Mouse (Mus musculus): Measurements from ENCODE around the gene Ift20. TPM values are rescaled to one million over a fixed set of nuclear protein-coding genes. Genes with fewer than 3 reads are reported as not detected.
"Not testable (repeated sequence)": the region's sequence is repeated elsewhere in the genome, so short reads cannot be mapped to it uniquely, and the experiment has no call there.

Gene Ift20
- polyA plus RNA-seq, 1 experiment from 2014 or later = 106 TPM

DNA sequence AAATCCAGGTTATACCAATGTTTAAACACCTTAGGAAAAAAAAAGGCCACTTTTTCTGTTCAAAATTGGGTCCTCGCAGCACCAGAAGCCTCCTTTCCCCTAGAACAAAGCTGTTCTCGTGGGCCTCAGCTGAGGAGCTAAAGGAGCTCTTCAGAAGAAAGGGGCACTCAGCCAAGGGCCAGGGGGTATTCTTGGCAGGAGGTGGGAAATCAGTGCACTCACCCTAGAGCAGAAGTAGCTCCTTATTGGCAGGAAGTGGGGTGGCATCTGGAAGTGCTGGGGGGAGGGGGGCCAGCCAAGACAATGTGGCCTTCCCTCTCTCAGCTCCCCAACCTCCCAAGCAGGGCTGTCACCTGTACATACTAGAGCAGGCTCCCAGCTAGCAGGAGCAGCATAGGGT is 11.3 kb upstream of the Ift20 start:
- Histone ChIP-seq H3K27ac (no peak overlapping the region), H3K4me2 (no peak overlapping the region), H3K4me3 (no peak overlapping the region), H3K9me3 (replicated peaks) (no peaks in the 10 kb centered on the region), H3K4me1 (replicated peaks) (peaks cover 4% of the 10 kb centered on the region), H3K36me3 (peaks cover 96% of the 10 kb centered on the region), H3K9ac (no peak overlapping the region), H3K27me3 (no peaks in the 10 kb centered on the region)
- ATAC-seq (replicated peaks; ENCODE audit: insufficient number of reproducible peaks, insufficient read depth, low FRiP score, low read depth) = no peak
- WGBS = 75% methylated on average over 2 of the region's 2 CpGs

DNA sequence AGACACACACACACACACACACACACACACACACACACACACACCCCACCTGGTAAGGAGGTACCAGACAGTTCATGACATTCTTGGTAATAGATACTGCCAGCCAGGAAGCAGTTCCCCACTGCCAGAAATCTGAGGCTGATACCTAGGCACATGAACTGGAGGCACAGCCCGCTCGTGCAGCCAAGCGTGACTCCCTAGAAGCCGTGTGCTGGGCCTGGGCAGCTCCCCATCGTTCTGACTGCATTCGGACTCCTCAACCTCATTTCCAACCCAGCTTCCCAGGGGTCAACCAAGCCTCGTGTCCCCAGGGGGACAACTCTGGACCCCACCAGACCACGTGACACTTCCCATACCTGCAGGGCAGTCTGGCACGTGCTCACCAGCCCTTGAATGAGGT is 7.4 kb upstream of the Ift20 start:
- no peak for ATAC-seq (replicated peaks; ENCODE audit: insufficient number of reproducible peaks, insufficient read depth, low FRiP score, low read depth)
- Histone ChIP-seq H3K4me1 (replicated peaks) (peaks cover 13% of the 10 kb centered on the region), H3K4me2 (no peak overlapping the region), H3K27ac (no peak overlapping the region), H3K27me3 (no peaks in the 10 kb centered on the region), H3K9me3 (replicated peaks) (no peaks in the 10 kb centered on the region), H3K36me3 (peaks cover 60% of the 10 kb centered on the region), H3K4me3 (no peak overlapping the region), H3K9ac (no peak overlapping the region)
- WGBS = 82% methylated on average over 9 of the region's 9 CpGs

- H3K36me3 ChIP-seq = peaks cover 47% of the 10 kb centered on the region
- 0 out of 2 replicates have a peak overlapping the region, but pooled peaks have one; percentile 73 for H3K27ac ChIP-seq
- no peak overlapping the region for H3K4me2 ChIP-seq
- no peak for ATAC-seq (replicated peaks; ENCODE audit: insufficient number of reproducible peaks, insufficient read depth, low FRiP score, low read depth)
- no peak overlapping the region for H3K4me3 ChIP-seq
- no peaks in the 10 kb centered on the region for H3K9me3 ChIP-seq (replicated peaks)
- WGBS = 81% methylated on average over 12 of the region's 12 CpGs
- peaks cover 19% of the 10 kb centered on the region for H3K4me1 ChIP-seq (replicated peaks)
- no peaks in the 10 kb centered on the region for H3K27me3 ChIP-seq
- H3K9ac ChIP-seq = no peak overlapping the region
Observed at GRCm38 (mm10) chr11:78530001-78530400, 6.2 kb upstream of the Ift20 start.

- ATAC-seq (replicated peaks; ENCODE audit: insufficient number of reproducible peaks, insufficient read depth, low FRiP score, low read depth) = no peak; the same call in 1 of the 2 replicates
- H3K36me3 ChIP-seq = peaks cover 38% of the 10 kb centered on the region
- no peak overlapping the region for H3K4me3 ChIP-seq
- WGBS = 53% methylated on average over 6 of the region's 6 CpGs
- H3K4me2 ChIP-seq = peak overlapping the region; percentile 11; the same call in 1 of the 2 replicates
- no peaks in the 10 kb centered on the region for H3K27me3 ChIP-seq
- H3K27ac ChIP-seq = peak overlapping the region; percentile 73
- H3K9me3 ChIP-seq (replicated peaks) = no peaks in the 10 kb centered on the region
- H3K9ac ChIP-seq = no peak overlapping the region
- peaks cover 23% of the 10 kb centered on the region for H3K4me1 ChIP-seq (replicated peaks)
Observed at GRCm38 (mm10) chr11:78531046-78531445, 5.1 kb upstream of the Ift20 start.

- H3K4me2 ChIP-seq; ATAC-seq (replicated peaks; ENCODE audit: insufficient number of reproducible peaks, insufficient read depth, low FRiP score, low read depth); H3K9ac ChIP-seq; H3K4me3 ChIP-seq; H3K9me3 ChIP-seq (replicated peaks); H3K27me3 ChIP-seq: not testable (repeated sequence)
- WGBS = 73% methylated on average over 10 of the region's 10 CpGs
- peaks cover 23% of the 10 kb centered on the region for H3K4me1 ChIP-seq (replicated peaks)
- H3K27ac ChIP-seq = peak overlapping the region; percentile 73
- H3K36me3 ChIP-seq = peaks cover 34% of the 10 kb centered on the region
Observed at GRCm38 (mm10) chr11:78531515-78531914, 4.6 kb upstream of the Ift20 start.

DNA sequence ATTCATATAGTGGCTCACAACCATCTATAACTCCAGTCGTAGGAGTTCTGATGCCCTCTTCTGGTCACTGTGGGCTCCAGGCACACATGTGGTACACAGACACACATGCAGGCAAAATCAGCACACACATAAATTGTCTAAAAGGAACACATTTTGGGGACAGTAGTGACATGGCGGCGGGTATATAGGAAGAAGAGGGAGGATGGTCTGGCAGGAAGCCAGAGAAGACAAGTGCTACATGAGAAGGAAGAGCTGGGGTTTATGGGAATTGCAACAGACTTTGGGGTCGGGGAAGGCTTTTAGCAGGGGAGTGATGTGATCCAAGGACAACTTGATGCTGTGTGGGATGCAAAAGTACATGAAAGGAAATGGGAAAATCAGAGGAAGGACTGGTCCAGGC is 1.6 kb upstream of the Ift20 start:
- ATAC-seq (replicated peaks; ENCODE audit: insufficient number of reproducible peaks, insufficient read depth, low FRiP score, low read depth) = no peak
- Histone ChIP-seq H3K4me2 (peak overlapping the region; percentile 72), H3K9ac (no peak overlapping the region), H3K36me3 (peaks cover 20% of the 10 kb centered on the region), H3K4me1 (replicated peaks) (peaks cover 34% of the 10 kb centered on the region), H3K27ac (peak overlapping the region; percentile 97), H3K27me3 (no peaks in the 10 kb centered on the region), H3K9me3 (replicated peaks) (no peaks in the 10 kb centered on the region), H3K4me3 (peak overlapping the region; percentile 94)
- WGBS = 80% methylated on average over 4 of the region's 4 CpGs

- Histone ChIP-seq H3K36me3 (peaks cover 23% of the 10 kb centered on the region), H3K9me3 (replicated peaks) (no peaks in the 10 kb centered on the region), H3K27ac (peak overlapping the region; percentile 97), H3K4me3 (peak overlapping the region; percentile 94), H3K9ac (peak overlapping the region; percentile 88), H3K4me1 (replicated peaks) (peaks cover 30% of the 10 kb centered on the region), H3K27me3 (no peaks in the 10 kb centered on the region), H3K4me2 (peak overlapping the region; percentile 72)
- peak; percentile 33 for ATAC-seq (replicated peaks; ENCODE audit: insufficient number of reproducible peaks, insufficient read depth, low FRiP score, low read depth)
- under 1% methylated on average over 23 of the region's 23 CpGs for WGBS
Observed at GRCm38 (mm10) chr11:78535376-78536079, 633 bp upstream of the Ift20 start.

DNA sequence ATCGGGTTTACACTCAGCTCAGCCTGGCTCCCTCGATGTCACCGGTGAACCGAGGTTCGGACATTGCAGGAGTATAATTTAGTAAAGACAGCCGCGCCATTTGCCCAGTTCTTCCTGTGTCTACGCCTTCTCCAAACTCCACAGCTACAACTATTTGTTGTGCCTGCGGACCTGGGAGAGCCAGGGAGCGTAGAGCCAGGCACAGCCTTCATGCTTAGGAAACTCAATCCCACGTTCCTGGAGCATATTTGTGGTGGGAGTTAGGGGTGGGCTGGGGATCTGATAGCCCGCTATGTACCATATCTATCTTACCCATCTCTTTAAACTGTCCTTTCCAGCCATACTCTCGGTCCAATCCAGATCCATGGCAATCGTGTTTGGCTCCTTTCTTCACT is 526 bp downstream of the Ift20 start:
- no peaks in the 10 kb centered on the region for H3K9me3 ChIP-seq (replicated peaks)
- H3K4me2 ChIP-seq = peak overlapping the region; percentile 83
- 2% methylated on average over 14 of the region's 14 CpGs for WGBS
- peak overlapping the region; percentile 94 for H3K4me3 ChIP-seq
- H3K27ac ChIP-seq = peak overlapping the region; percentile 89
- H3K27me3 ChIP-seq = no peaks in the 10 kb centered on the region
- no peak for ATAC-seq (replicated peaks; ENCODE audit: insufficient number of reproducible peaks, insufficient read depth, low FRiP score, low read depth)
- peaks cover 22% of the 10 kb centered on the region for H3K4me1 ChIP-seq (replicated peaks)
- peaks cover 33% of the 10 kb centered on the region for H3K36me3 ChIP-seq
- H3K9ac ChIP-seq = peak overlapping the region; percentile 77

GRCm38 (mm10) chr11:78540358-78540757 is 4.2 kb downstream of the Ift20 start:
- Histone ChIP-seq H3K4me2 (no peak overlapping the region), H3K27me3 (no peaks in the 10 kb centered on the region), H3K4me1 (replicated peaks) (peaks cover 11% of the 10 kb centered on the region), H3K27ac (no peak overlapping the region), H3K4me3 (no peak overlapping the region), H3K9me3 (replicated peaks) (no peaks in the 10 kb centered on the region), H3K36me3 (peaks cover 52% of the 10 kb centered on the region), H3K9ac (no peak overlapping the region)
- 80% methylated on average over 3 of the region's 3 CpGs for WGBS
- no peak for ATAC-seq (replicated peaks; ENCODE audit: insufficient number of reproducible peaks, insufficient read depth, low FRiP score, low read depth)

DNA sequence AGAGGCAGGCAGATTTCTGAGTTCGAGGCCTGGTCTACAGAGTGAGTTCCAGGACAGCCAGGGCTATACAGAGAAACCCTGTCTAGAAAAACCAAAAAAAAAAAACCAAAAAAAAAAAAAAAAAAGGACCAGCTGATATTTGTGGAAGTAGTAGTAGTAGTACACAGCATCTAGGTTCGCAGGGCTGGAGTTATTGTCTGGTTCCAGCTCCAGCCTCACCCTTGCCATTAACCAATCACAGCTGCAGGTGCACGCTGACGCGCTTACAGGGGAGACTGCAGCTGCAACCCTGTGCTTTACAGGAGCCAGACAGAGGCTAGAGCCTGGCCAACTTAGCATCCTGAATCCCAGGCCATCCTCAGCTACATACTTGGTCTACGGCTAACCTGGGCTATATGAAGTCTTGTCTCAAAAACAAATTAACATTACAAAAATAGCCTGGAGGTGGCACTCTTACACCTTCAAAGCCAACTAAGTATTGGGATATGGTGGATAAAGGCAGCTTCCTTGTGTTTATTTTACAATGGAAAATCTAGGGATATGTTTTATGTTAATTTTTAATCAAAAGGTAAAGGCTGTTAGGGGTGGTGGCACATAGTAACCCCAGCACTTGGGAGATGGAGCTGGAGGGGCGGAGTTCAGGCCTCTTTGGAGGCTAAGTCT is 8.4 kb downstream of the Ift20 start:
- H3K9ac ChIP-seq = no peak overlapping the region
- H3K4me1 ChIP-seq (replicated peaks) = peaks cover 13% of the 10 kb centered on the region
- no peak for ATAC-seq (replicated peaks; ENCODE audit: insufficient number of reproducible peaks, insufficient read depth, low FRiP score, low read depth)
- H3K4me3 ChIP-seq = no peak overlapping the region
- no peak overlapping the region for H3K27ac ChIP-seq
- H3K4me2 ChIP-seq = no peak overlapping the region
- no peaks in the 10 kb centered on the region for H3K27me3 ChIP-seq
- 92% methylated on average over 7 of the region's 7 CpGs for WGBS
- H3K36me3 ChIP-seq = peaks cover 38% of the 10 kb centered on the region
- no peaks in the 10 kb centered on the region for H3K9me3 ChIP-seq (replicated peaks)

DNA sequence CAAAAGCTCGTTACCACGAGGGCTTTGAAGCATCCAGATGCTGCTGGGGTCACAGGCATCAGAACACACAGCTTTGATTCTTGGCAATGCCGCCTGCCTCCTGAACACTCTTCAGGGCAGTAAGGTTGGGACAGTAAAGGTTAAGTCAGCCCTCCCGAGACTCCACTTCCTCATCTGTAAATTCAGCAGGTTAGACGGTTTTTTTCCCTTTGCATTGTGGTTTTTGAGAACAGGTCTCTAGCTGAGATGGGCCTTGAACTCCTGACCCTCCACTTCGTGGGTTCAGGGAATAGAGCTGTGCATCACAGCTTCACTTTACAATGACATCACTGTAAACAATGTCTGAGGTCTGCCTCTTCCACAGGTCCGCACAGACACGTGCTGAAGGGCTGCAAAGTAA is 9.0 kb downstream of the Ift20 start:
- Histone ChIP-seq H3K27ac (no peak overlapping the region), H3K4me1 (replicated peaks) (peaks cover 17% of the 10 kb centered on the region), H3K9ac (no peak overlapping the region), H3K4me2 (no peak overlapping the region), H3K9me3 (replicated peaks) (no peaks in the 10 kb centered on the region), H3K36me3 (peaks cover 32% of the 10 kb centered on the region), H3K27me3 (no peaks in the 10 kb centered on the region), H3K4me3 (no peak overlapping the region)
- no peak for ATAC-seq (replicated peaks; ENCODE audit: insufficient number of reproducible peaks, insufficient read depth, low FRiP score, low read depth)
- WGBS = 60% methylated on average over 8 of the region's 8 CpGs

Measured in heart, embryonic 15.5 days (tissue).